Mouse (Mus musculus): ENCODE measurements around the gene Pde4d. TPM values are rescaled to one million over a fixed set of nuclear protein-coding genes. Genes with fewer than 3 reads are reported as not detected.

Gene Pde4d
- polyA plus RNA-seq, 1 experiment from 2014 or later: 17.7 TPM

DNA sequence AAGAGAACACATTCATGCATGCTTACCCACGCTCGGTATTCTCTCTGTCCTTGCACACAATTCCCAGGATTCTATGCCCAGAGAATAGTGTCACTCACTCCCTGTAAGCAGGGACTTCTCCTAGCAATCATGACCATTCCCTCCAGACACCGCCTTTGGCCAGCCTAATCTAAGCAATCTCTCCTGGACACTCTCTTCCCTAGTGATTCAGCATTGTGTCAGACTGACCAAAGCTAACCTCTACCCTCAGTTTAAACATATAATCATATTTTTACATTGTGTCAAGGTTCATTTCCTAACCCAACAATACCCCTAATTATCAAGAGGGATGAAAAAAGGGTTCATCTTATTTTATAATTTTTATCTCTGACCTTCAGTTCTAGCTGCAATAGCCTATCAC, 1193.7 kb downstream of the Pde4d start:
- no peaks in the 10 kb centered on the region for H3K36me3 ChIP-seq
- no peak for ATAC-seq (ENCODE audit: insufficient number of reproducible peaks, low FRiP score, low TSS enrichment, low read depth)
- WGBS: 84% methylated on average over 3 of the region's 3 CpGs
- no peak overlapping the region for H3K9ac ChIP-seq
- no peaks in the 10 kb centered on the region for H3K9me3 ChIP-seq
- H3K4me2 ChIP-seq: no peak overlapping the region
- 0 out of 2 replicates have a peak, but pooled peaks cover 2% of the 10 kb centered on the region for H3K4me1 ChIP-seq
- H3K4me3 ChIP-seq: no peak overlapping the region
- no peaks in the 10 kb centered on the region for H3K27me3 ChIP-seq
- H3K27ac ChIP-seq: no peak overlapping the region

GRCm38 (mm10) chr13:109644086-109644485, 1194.3 kb downstream of the Pde4d start:
- H3K9me3 ChIP-seq: no peaks in the 10 kb centered on the region
- 0 out of 2 replicates have a peak, but pooled peaks cover 2% of the 10 kb centered on the region for H3K4me1 ChIP-seq
- H3K4me3 ChIP-seq: no peak overlapping the region
- no peaks in the 10 kb centered on the region for H3K27me3 ChIP-seq
- no peak for ATAC-seq (ENCODE audit: insufficient number of reproducible peaks, low FRiP score, low TSS enrichment, low read depth)
- no peak overlapping the region for H3K9ac ChIP-seq
- no peak overlapping the region for H3K4me2 ChIP-seq
- no peaks in the 10 kb centered on the region for H3K36me3 ChIP-seq
- WGBS: 91% methylated on average over 2 of the region's 2 CpGs
- H3K27ac ChIP-seq: no peak overlapping the region

GRCm38 (mm10) chr13:109645284-109645909, 1195.6 kb downstream of the Pde4d start:
- H3K27ac ChIP-seq: no peak overlapping the region
- 0 out of 2 replicates have a peak, but pooled peaks cover 2% of the 10 kb centered on the region for H3K4me1 ChIP-seq
- H3K4me3 ChIP-seq: no peak overlapping the region
- H3K9ac ChIP-seq: no peak overlapping the region
- WGBS: 65% methylated on average over 10 of the region's 10 CpGs
- no peak for ATAC-seq (ENCODE audit: insufficient number of reproducible peaks, low FRiP score, low TSS enrichment, low read depth)
- H3K36me3 ChIP-seq: no peaks in the 10 kb centered on the region
- no peaks in the 10 kb centered on the region for H3K27me3 ChIP-seq
- no peaks in the 10 kb centered on the region for H3K9me3 ChIP-seq
- no peak overlapping the region for H3K4me2 ChIP-seq

- Histone ChIP-seq H3K36me3 (no peaks in the 10 kb centered on the region), H3K9ac (no peak overlapping the region), H3K27ac (no peak overlapping the region), H3K4me3 (no peak overlapping the region), H3K4me2 (no peak overlapping the region), H3K9me3 (no peaks in the 10 kb centered on the region), H3K4me1 (0 out of 2 replicates have a peak, but pooled peaks cover 2% of the 10 kb centered on the region), H3K27me3 (no peaks in the 10 kb centered on the region)
- 59% methylated on average over 6 of the region's 6 CpGs for WGBS
- ATAC-seq (ENCODE audit: insufficient number of reproducible peaks, low FRiP score, low TSS enrichment, low read depth): no peak
Observed at GRCm38 (mm10) chr13:109645910-109646284, 1196.1 kb downstream of the Pde4d start.

DNA sequence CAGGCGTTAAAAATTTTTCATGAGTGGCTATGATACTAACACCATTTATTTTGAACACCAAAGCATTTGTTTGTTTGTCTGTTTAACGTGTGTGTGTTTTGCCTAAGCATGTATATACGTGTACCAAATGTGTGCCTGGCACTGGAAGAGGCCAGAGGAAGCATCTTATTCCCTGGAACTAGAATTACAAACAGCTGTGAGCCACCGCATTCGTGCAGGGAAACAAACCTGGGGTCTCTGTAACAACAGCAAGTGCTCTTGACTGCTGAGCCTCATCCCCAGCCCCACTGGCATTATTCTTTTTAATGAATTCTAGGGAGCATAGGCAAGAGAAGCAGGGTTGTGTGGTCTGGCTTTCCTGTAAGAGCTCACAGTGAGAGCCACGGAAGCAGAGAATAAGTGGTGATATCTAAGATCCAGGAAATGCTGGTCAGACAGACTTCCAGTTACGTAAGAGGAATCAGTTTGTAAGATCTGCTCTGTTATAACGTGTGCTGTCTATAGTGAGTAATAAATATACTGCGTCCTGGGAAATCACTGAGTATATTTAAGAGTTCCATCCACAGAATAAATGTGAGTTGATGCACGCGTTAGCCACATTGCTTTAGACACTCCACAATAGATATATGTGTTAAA, 1197.0 kb downstream of the Pde4d start:
- no peak overlapping the region; the same call in 1 of the 2 replicates for H3K9ac ChIP-seq
- 53% methylated on average over 11 of the region's 11 CpGs for WGBS

GRCm38 (mm10) chr13:109647479-109648199, 1197.9 kb downstream of the Pde4d start:
- Histone ChIP-seq H3K27me3 (no peaks in the 10 kb centered on the region), H3K27ac (no peak overlapping the region), H3K4me1 (0 out of 2 replicates have a peak, but pooled peaks cover 5% of the 10 kb centered on the region), H3K4me2 (no peak overlapping the region), H3K36me3 (no peaks in the 10 kb centered on the region), H3K9ac (no peak overlapping the region), H3K9me3 (no peaks in the 10 kb centered on the region), H3K4me3 (no peak overlapping the region)
- no peak for ATAC-seq (ENCODE audit: insufficient number of reproducible peaks, low FRiP score, low TSS enrichment, low read depth)
- WGBS: 80% methylated on average over 7 of the region's 7 CpGs

More for the DNA sequence above, 1197.0 kb downstream of the Pde4d start:
- H3K36me3 ChIP-seq: no peaks in the 10 kb centered on the region
- ATAC-seq (ENCODE audit: insufficient number of reproducible peaks, low FRiP score, low TSS enrichment, low read depth): no peak
- 0 out of 2 replicates have a peak, but pooled peaks cover 2% of the 10 kb centered on the region for H3K4me1 ChIP-seq
- H3K9me3 ChIP-seq: no peaks in the 10 kb centered on the region
- H3K27me3 ChIP-seq: no peaks in the 10 kb centered on the region
- H3K4me2 ChIP-seq: no peak overlapping the region
- H3K4me3 ChIP-seq: no peak overlapping the region
- no peak overlapping the region for H3K27ac ChIP-seq

- H3K36me3 ChIP-seq: no peaks in the 10 kb centered on the region
- H3K4me3 ChIP-seq: no peak overlapping the region
- H3K27me3 ChIP-seq: no peaks in the 10 kb centered on the region
- H3K4me1 ChIP-seq: 0 out of 2 replicates have a peak, but pooled peaks cover 6% of the 10 kb centered on the region
- 91% methylated on average over 3 of the region's 3 CpGs for WGBS
- no peak overlapping the region for H3K4me2 ChIP-seq
- no peak overlapping the region for H3K27ac ChIP-seq
- no peak overlapping the region for H3K9ac ChIP-seq
- H3K9me3 ChIP-seq: no peaks in the 10 kb centered on the region
- ATAC-seq (ENCODE audit: insufficient number of reproducible peaks, low FRiP score, low TSS enrichment, low read depth): no peak
Observed at GRCm38 (mm10) chr13:109648311-109648710, 1198.6 kb downstream of the Pde4d start.

- Histone ChIP-seq H3K27me3 (no peaks in the 10 kb centered on the region), H3K27ac (no peak overlapping the region), H3K36me3 (no peaks in the 10 kb centered on the region), H3K4me2 (no peak overlapping the region), H3K4me3 (no peak overlapping the region), H3K9ac (no peak overlapping the region), H3K9me3 (no peaks in the 10 kb centered on the region), H3K4me1 (0 out of 2 replicates have a peak, but pooled peaks cover 6% of the 10 kb centered on the region)
- WGBS: 70% methylated on average over 10 of the region's 10 CpGs
- no peak for ATAC-seq (ENCODE audit: insufficient number of reproducible peaks, low FRiP score, low TSS enrichment, low read depth)
Observed at GRCm38 (mm10) chr13:109651790-109652605, 1202.2 kb downstream of the Pde4d start.

DNA sequence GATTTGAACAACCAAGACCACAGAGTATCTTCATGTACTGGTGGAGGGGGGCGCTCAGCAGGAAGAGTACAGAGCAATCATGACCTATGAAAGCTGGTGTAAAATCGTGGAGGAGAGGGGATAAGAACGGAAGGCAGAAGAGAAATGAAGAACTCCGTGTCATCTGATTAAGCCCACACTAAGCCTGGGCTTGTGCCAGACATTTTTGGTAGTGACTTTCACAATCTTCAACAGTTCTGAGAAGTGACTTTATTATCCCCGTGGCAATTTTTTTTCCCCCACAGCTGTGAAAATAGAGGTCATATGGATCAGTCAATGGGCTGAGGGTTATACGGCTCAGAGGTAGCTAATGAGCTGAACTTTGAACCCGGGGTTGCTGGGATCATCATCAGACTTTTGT, 1202.9 kb downstream of the Pde4d start:
- Histone ChIP-seq H3K9ac (no peak overlapping the region), H3K4me1 (0 out of 2 replicates have a peak, but pooled peaks cover 6% of the 10 kb centered on the region), H3K36me3 (no peaks in the 10 kb centered on the region), H3K27me3 (no peaks in the 10 kb centered on the region), H3K27ac (no peak overlapping the region), H3K4me3 (no peak overlapping the region), H3K4me2 (no peak overlapping the region), H3K9me3 (no peaks in the 10 kb centered on the region)
- ATAC-seq (ENCODE audit: insufficient number of reproducible peaks, low FRiP score, low TSS enrichment, low read depth): no peak
- 45% methylated on average over 7 of the region's 7 CpGs for WGBS

GRCm38 (mm10) chr13:109655390-109655789, 1205.6 kb downstream of the Pde4d start:
- H3K4me1 ChIP-seq: 0 out of 2 replicates have a peak, but pooled peaks cover 4% of the 10 kb centered on the region
- H3K27me3 ChIP-seq: no peaks in the 10 kb centered on the region
- no peaks in the 10 kb centered on the region for H3K9me3 ChIP-seq
- H3K27ac ChIP-seq: no peak overlapping the region
- no peak for ATAC-seq (ENCODE audit: insufficient number of reproducible peaks, low FRiP score, low TSS enrichment, low read depth)
- no peak overlapping the region for H3K4me3 ChIP-seq
- no peak overlapping the region for H3K4me2 ChIP-seq
- H3K9ac ChIP-seq: no peak overlapping the region
- 38% methylated on average over 3 of the region's 3 CpGs for WGBS
- H3K36me3 ChIP-seq: no peaks in the 10 kb centered on the region

GRCm38 (mm10) chr13:109659103-109659502, 1209.4 kb downstream of the Pde4d start:
- Histone ChIP-seq H3K9me3 (no peaks in the 10 kb centered on the region), H3K4me1 (peaks cover 6% of the 10 kb centered on the region; the same call in 1 of the 2 replicates), H3K27ac (no peak overlapping the region), H3K4me2 (no peak overlapping the region), H3K36me3 (no peaks in the 10 kb centered on the region), H3K4me3 (no peak overlapping the region), H3K9ac (no peak overlapping the region), H3K27me3 (no peaks in the 10 kb centered on the region)
- ATAC-seq (ENCODE audit: insufficient number of reproducible peaks, low FRiP score, low TSS enrichment, low read depth): no peak
- WGBS: 81% methylated on average over 6 of the region's 6 CpGs
